Mouse (Mus musculus) small intestine, adult 2 months (tissue): ENCODE data around the gene Snx13. TPM values are rescaled to one million over a fixed set of nuclear protein-coding genes. Genes with fewer than 3 reads are reported as not detected.

Experiments
- H3K27ac ChIP-seq: fragments of 200-500 bp; 2 replicates; pipeline ENCODE4 v1.5.1; 2012; ENCODE audit warnings: low read depth, low read length, control low read depth, inconsistent platforms; ENCODE audit not compliant: insufficient read depth
- H3K27me3 ChIP-seq: fragments of 200-500 bp; 2 replicates; pipeline ENCODE4 v1.6.1; 2012; ENCODE audit warnings: mild to moderate bottlenecking, moderate library complexity, low read length, inconsistent platforms; ENCODE audit not compliant: control insufficient read depth, insufficient read depth
- H3K36me3 ChIP-seq: fragments of 200-500 bp; 2 replicates; pipeline ENCODE4 v1.6.1; 2012; ENCODE audit warnings: mild to moderate bottlenecking, low read length, control low read depth, inconsistent platforms; ENCODE audit not compliant: control insufficient read depth, insufficient read depth
- H3K4me1 ChIP-seq: fragments of 200-500 bp; 2 replicates; pipeline ENCODE4 v1.6.1; 2012; ENCODE audit warnings: low read length, inconsistent platforms, mixed read lengths; ENCODE audit not compliant: control insufficient read depth, insufficient read depth, insufficient read length
- H3K4me3 ChIP-seq: fragments of 200-500 bp; 2 replicates; pipeline ENCODE4 v1.5.1; 2012; ENCODE audit warnings: low read depth, mild to moderate bottlenecking, control low read depth, inconsistent platforms, low read length, moderate library complexity
- CTCF ChIP-seq: fragments of 200-500 bp; IDR thresholded peaks from 2 replicates; pipeline ENCODE4 v1.5.1; 2012; ENCODE audit warnings: low read depth, mild to moderate bottlenecking, control low read depth, inconsistent platforms, low read length, moderate library complexity, mixed read lengths; ENCODE audit not compliant: insufficient replicate concordance, insufficient read length; ENCODE audit errors: extremely low read depth
- POLR2A ChIP-seq: fragments of 200-500 bp; IDR thresholded peaks from 2 replicates; pipeline ENCODE4 v1.6.1; 2012; ENCODE audit warnings: low read depth, mild to moderate bottlenecking, control low read depth, inconsistent platforms, low read length, moderate library complexity
- WGBS: fragments of 180-500 bp; shearing (Covaris S2); methylation state at CpG from one replicate; pipeline ENCODE4 v1.1.7; 2018; 5-methylcytosine and 5-hydroxymethylcytosine counted together
- polyA plus RNA-seq: library from polyadenylated mRNA; depleted of rRNA; stranded (reverse); fragments of >200 nt; gene quantifications from 2 replicates; pipeline ENCODE4 v1.2.3, GENCODE M21; 2012

Snx13 gene
- polyA plus RNA-seq, 1 experiment, result 3.0 TPM

- WGBS, result 88% methylated on average over 1 of the region's 1 CpGs
- H3K4me3 ChIP-seq, result no peak overlapping the region
- no peaks in the 10 kb centered on the region for H3K36me3 ChIP-seq
- no peak overlapping the region for H3K27ac ChIP-seq
- no peak for TF ChIP-seq CTCF
- no peak for TF ChIP-seq POLR2A
- no peaks in the 10 kb centered on the region for H3K27me3 ChIP-seq
- no peaks in the 10 kb centered on the region; the same call in 1 of the 2 replicates for H3K4me1 ChIP-seq
These were observed 35.5 kb upstream of the Snx13 start for GRCm38 (mm10) chr12:35011462-35011861.

- Histone ChIP-seq H3K27me3 (no peaks in the 10 kb centered on the region), H3K4me3 (no peak overlapping the region), H3K27ac (no peak overlapping the region), H3K4me1 (peaks cover 3% of the 10 kb centered on the region; the same call in 1 of the 2 replicates), H3K36me3 (no peaks in the 10 kb centered on the region)
- 81% methylated on average over 2 of the region's 2 CpGs for WGBS
- no peak for TF ChIP-seq CTCF
- TF ChIP-seq POLR2A, result no peak
These were observed 33.0 kb upstream of the Snx13 start for GRCm38 (mm10) chr12:35013950-35014349.

GRCm38 (mm10) chr12:35016056-35016455 is 30.9 kb upstream of the Snx13 start:
- 70% methylated on average over 3 of the region's 3 CpGs for WGBS
- no peaks in the 10 kb centered on the region for H3K36me3 ChIP-seq
- peaks cover 3% of the 10 kb centered on the region; the same call in 1 of the 2 replicates for H3K4me1 ChIP-seq
- no peak overlapping the region for H3K27ac ChIP-seq
- no peak overlapping the region for H3K4me3 ChIP-seq
- no peak for TF ChIP-seq POLR2A
- TF ChIP-seq CTCF, result no peak
- H3K27me3 ChIP-seq, result no peaks in the 10 kb centered on the region

- H3K4me1 ChIP-seq, result peaks cover 3% of the 10 kb centered on the region; the same call in 1 of the 2 replicates
- no peaks in the 10 kb centered on the region for H3K27me3 ChIP-seq
- H3K4me3 ChIP-seq, result no peak overlapping the region
- no peaks in the 10 kb centered on the region for H3K36me3 ChIP-seq
- TF ChIP-seq POLR2A, result no peak
- no peak for TF ChIP-seq CTCF
- peak overlapping the region; percentile 35; the same call in 1 of the 2 replicates for H3K27ac ChIP-seq
- 25% methylated on average over 9 of the region's 9 CpGs for WGBS
These were observed 30.3 kb upstream of the Snx13 start for GRCm38 (mm10) chr12:35016481-35017250.

GRCm38 (mm10) chr12:35018679-35019237 is 28.2 kb upstream of the Snx13 start:
- Histone ChIP-seq H3K36me3 (no peaks in the 10 kb centered on the region), H3K27me3 (no peaks in the 10 kb centered on the region), H3K4me3 (no peak overlapping the region), H3K27ac (no peak overlapping the region), H3K4me1 (peaks cover 6% of the 10 kb centered on the region; the same call in 1 of the 2 replicates)
- 78% methylated on average over 9 of the region's 9 CpGs for WGBS
- no peak for TF ChIP-seq CTCF
- no peak for TF ChIP-seq POLR2A

- Histone ChIP-seq H3K27ac (no peak overlapping the region), H3K27me3 (no peaks in the 10 kb centered on the region), H3K4me1 (peaks cover 6% of the 10 kb centered on the region; the same call in 1 of the 2 replicates), H3K4me3 (no peak overlapping the region), H3K36me3 (no peaks in the 10 kb centered on the region)
- 66% methylated on average over 9 of the region's 9 CpGs for WGBS
- TF ChIP-seq CTCF (no peak), POLR2A (no peak)
These were observed 25.7 kb upstream of the Snx13 start for GRCm38 (mm10) chr12:35021285-35021684.

- WGBS, result 37% methylated on average over 10 of the region's 10 CpGs
- H3K4me3 ChIP-seq, result no peak overlapping the region
- H3K36me3 ChIP-seq, result no peaks in the 10 kb centered on the region
- TF ChIP-seq POLR2A (no peak), CTCF (no peak)
- no peak overlapping the region for H3K27ac ChIP-seq
- H3K4me1 ChIP-seq, result peaks cover 6% of the 10 kb centered on the region; the same call in 1 of the 2 replicates
- H3K27me3 ChIP-seq, result no peaks in the 10 kb centered on the region
These were observed 24.9 kb upstream of the Snx13 start for GRCm38 (mm10) chr12:35022066-35022465.
